Mouse (Mus musculus) adrenal gland, postnatal 36 days (tissue): Measurements from ENCODE around the gene Cryba1. TPM values are rescaled to one million over a fixed set of nuclear protein-coding genes. Genes with fewer than 3 reads are reported as not detected.
"Not testable (repeated sequence)": the region's sequence is repeated elsewhere in the genome, so short reads cannot be mapped to it uniquely, and the experiment has no call there.

ENCODE experiments used
- DNase-seq, 2 experiments: peaks; one replicate each; pipeline ENCODE4 v3.0.0; 2021; ENCODE audit warnings: mixed read lengths in 1 of 2
- long read RNA-seq, 2 experiments: library from polyadenylated mRNA; stranded (forward); transcript quantifications; one replicate each; pipeline ENCODE4 v2.0.0; 2021; ENCODE audit warnings: borderline sequencing depth in 2 of 2
- total RNA-seq, 2 experiments: library from RNA; stranded (reverse); gene quantifications; 2 replicates each; pipeline ENCODE4 v1.2.3; 2021

Gene Cryba1
- not detected for total RNA-seq
- long read RNA-seq, experiment 1: 0 reads
- long read RNA-seq, experiment 2: 0 reads

- DNase-seq: no peak
Measured at GRCm38 (mm10) chr11:77725183-77725582, at the start of gene Cryba1. Gene Cryba1, minus strand, starts transcription at chr11:77725283.

- peak in 1 of 2 experiments; percentile 49 for DNase-seq
Measured at GRCm38 (mm10) chr11:77771879-77772713, 47.0 kb upstream of the Cryba1 start.

- no peak for DNase-seq
Measured at GRCm38 (mm10) chr11:77770346-77770745, 45.3 kb upstream of the Cryba1 start.

GRCm38 (mm10) chr11:77769496-77769895, 44.4 kb upstream of the Cryba1 start:
- DNase-seq: no peak

- DNase-seq: peak; percentile 70 to 78
Measured at GRCm38 (mm10) chr11:77766351-77767001, 41.4 kb upstream of the Cryba1 start.

- no peak for DNase-seq
Measured at GRCm38 (mm10) chr11:77765459-77765777, 40.3 kb upstream of the Cryba1 start.

- peak; percentile 25 to 59 for DNase-seq
Measured at GRCm38 (mm10) chr11:77764694-77765458, 39.8 kb upstream of the Cryba1 start.

GRCm38 (mm10) chr11:77763673-77764340, 38.7 kb upstream of the Cryba1 start:
- DNase-seq: peak; percentile 46 to 71

- DNase-seq: peak; percentile 92 to 95
Measured at GRCm38 (mm10) chr11:77762783-77763672, 37.9 kb upstream of the Cryba1 start, which contains the start of gene Myo18a. Gene Myo18a, plus strand, starts transcription at chr11:77763246.

GRCm38 (mm10) chr11:77760031-77760430, 34.9 kb upstream of the Cryba1 start:
- DNase-seq: no peak

- no peak for DNase-seq
Measured at GRCm38 (mm10) chr11:77753469-77753868, 28.4 kb upstream of the Cryba1 start.

- peak; percentile 25 to 44 for DNase-seq
Measured at GRCm38 (mm10) chr11:77752525-77752924, 27.4 kb upstream of the Cryba1 start.

- no peak for DNase-seq
Measured at GRCm38 (mm10) chr11:77748996-77749395, 23.9 kb upstream of the Cryba1 start.

- DNase-seq: not testable (repeated sequence)
Measured at GRCm38 (mm10) chr11:77747103-77747502, 22.0 kb upstream of the Cryba1 start.

- no peak for DNase-seq
Measured at GRCm38 (mm10) chr11:77746652-77747051, 21.6 kb upstream of the Cryba1 start.

- peak; percentile 66 to 80 for DNase-seq
Measured at GRCm38 (mm10) chr11:77743966-77744365, 18.9 kb upstream of the Cryba1 start.

GRCm38 (mm10) chr11:77738555-77738954, 13.5 kb upstream of the Cryba1 start:
- no peak for DNase-seq

GRCm38 (mm10) chr11:77737289-77737688, 12.2 kb upstream of the Cryba1 start:
- peak; percentile 90 to 92 for DNase-seq

- peak; percentile 70 to 82 for DNase-seq
Measured at GRCm38 (mm10) chr11:77728587-77728986, 3.5 kb upstream of the Cryba1 start.

GRCm38 (mm10) chr11:77724766-77725165, 317 bp downstream of the Cryba1 start:
- no peak for DNase-seq

GRCm38 (mm10) chr11:77721389-77721788, 3.7 kb downstream of the Cryba1 start:
- DNase-seq: no peak
